Mouse (Mus musculus): Measurements from ENCODE around the gene Ccsap. TPM values are rescaled to one million over a fixed set of nuclear protein-coding genes. Genes with fewer than 3 reads are reported as not detected.
A peak's percentile ranks its signal among the peaks of the same experiment; 100 is the strongest.

Gene Ccsap
- total RNA-seq, 2 experiments from 2014 or later: 7.9 to 11.9 TPM

- ATAC-seq (replicated peaks; ENCODE audit: low FRiP score, poor library complexity, severe bottlenecking): no peak
These were observed 15.7 kb downstream of the Ccsap start for GRCm38 (mm10) chr8:123844341-123844740.

DNA sequence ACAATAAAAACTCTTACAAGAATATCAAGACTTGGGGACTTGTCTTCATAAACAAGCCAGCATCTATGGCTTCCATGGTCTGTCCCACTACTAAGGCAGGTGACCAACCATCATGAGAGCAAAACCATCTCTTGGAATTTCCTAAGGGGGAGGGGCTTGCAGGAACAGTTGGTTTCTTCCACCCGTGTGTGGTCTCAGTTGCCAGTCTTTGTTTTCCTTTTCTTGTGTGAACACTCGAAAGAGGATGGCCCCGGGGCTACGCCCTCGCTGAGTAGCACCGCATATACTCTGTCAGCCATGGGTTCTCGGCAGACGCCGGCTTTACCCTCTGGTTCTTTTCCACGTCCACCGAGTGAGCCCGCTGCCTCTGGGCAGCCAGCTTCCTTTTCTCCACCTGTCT is 17.9 kb downstream of the Ccsap start:
- ATAC-seq (replicated peaks; ENCODE audit: low FRiP score, poor library complexity, severe bottlenecking): no peak

DNA sequence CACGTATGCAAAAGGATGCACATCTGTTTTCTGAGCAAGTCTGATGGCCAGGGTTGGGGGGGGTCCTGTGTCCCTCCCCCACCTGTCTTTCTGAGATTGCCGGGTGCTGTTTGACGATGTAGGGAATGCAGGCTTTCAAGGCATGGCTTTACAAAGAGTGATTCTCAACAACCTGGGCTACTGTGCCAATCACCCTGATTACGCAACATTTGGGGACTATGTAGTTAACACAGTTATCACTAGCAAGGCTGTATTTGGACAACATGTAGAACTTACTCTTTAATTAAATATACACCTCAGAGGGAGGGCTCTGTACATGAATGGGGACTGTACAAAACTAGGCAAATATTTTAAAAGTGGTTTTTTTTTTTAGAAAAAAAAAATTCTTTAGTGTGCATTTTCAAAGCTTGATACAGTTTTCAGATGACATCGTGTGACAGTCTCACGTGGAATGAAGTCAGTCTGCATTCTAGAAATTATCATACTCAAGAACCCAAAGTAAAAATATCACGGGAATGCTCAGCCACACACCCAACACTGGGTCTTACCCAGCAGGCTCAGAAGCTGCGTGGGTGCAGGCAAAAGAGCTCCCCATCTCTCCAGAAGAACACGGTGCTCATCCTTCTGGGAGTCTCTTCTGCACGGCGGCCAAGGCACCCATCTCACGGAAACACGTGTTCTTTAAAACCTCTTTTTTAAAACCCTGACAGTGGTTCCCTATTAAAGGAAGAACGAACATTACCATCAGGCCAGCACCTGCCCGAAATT is 19.2 kb downstream of the Ccsap start:
- no peak for ATAC-seq (replicated peaks; ENCODE audit: low FRiP score, poor library complexity, severe bottlenecking)

DNA sequence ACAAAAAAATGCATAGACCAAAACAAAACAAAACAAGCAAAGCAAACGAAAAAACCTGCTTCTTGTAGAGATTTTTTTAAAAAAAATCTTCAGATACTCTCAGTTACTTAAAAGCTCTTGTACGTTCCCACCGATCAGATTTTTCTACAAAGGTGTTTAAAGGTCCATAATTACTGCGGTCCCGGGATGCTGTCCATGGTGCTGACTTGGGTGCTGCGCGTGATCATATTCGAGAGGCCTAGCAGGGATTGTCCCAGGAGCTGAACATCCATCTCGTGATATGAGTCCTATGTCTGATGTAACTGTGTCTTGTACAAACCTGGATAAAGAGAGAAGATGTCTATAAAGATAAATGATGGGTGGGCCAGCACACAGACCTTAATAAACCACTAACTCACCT is 21.5 kb downstream of the Ccsap start:
- ATAC-seq (replicated peaks; ENCODE audit: low FRiP score, poor library complexity, severe bottlenecking): no peak

GRCm38 (mm10) chr8:123836354-123836753 is 23.7 kb downstream of the Ccsap start:
- ATAC-seq (replicated peaks; ENCODE audit: low FRiP score, poor library complexity, severe bottlenecking): no peak

GRCm38 (mm10) chr8:123835451-123835850 is 24.6 kb downstream of the Ccsap start:
- ATAC-seq (replicated peaks; ENCODE audit: low FRiP score, poor library complexity, severe bottlenecking): peak; percentile 81

DNA sequence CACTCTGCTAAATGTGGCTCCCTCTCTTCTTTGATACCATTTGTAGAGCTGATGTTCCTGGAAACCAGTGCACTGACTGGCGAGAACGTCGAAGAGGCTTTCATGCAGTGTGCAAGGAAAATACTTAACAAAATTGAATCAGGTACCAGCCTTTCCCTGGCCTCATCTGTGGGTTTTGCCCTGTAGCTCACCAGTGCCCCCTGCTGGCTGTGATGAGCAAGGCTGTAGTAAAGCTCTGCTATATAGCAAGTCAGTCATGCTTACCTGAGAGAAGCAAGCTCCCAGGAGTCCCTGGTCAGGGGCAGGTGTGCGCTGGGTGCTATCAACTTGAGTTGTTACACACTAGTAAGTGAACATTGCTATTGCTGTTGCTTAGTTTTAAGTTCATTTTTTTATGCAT is 27.3 kb downstream of the Ccsap start:
- ATAC-seq (replicated peaks; ENCODE audit: low FRiP score, poor library complexity, severe bottlenecking): 0 out of 2 replicates have a peak, but pooled peaks have one; percentile 50

- no peak for ATAC-seq (replicated peaks; ENCODE audit: low FRiP score, poor library complexity, severe bottlenecking)
These were observed 32.5 kb downstream of the Ccsap start for GRCm38 (mm10) chr8:123827523-123827922.

DNA sequence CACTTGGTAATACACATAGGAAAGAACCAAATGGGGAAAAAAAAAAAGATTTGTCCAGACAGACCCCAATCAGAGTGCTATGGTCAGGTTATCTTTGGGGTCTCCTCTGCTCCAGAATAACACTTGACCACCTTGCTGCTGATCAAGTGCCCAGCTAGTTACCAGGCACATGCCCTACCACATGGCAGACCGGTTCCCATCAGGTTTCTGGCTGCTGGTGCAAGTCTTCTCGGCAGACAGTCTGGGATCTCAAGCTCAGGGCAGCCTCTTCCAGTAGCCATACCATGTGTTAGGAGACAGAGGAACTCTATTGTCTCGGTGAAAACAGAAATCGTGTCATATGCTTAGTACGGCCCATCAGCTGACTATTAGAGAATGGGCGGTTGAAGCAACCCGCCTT is 33.3 kb downstream of the Ccsap start:
- no peak for ATAC-seq (replicated peaks; ENCODE audit: low FRiP score, poor library complexity, severe bottlenecking)

DNA sequence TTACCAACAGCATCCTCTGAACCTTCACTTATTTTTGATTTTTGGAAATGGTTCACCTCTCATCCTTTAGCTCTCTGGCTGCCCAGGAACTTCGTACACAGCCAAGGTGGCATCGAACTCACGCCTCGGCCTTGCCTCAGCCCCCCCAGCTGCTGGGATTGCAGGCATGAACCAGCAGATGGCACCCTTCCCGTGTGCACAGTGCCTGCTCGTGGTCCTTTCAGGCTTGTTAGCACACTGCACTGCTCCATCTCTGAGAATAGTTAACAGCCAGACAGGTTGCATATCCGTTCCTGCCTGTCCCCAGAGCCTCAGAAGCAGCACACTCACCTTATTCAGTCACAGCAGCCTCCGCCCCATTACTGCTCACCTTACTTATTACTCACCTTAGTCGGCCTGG is 34.0 kb downstream of the Ccsap start:
- no peak for ATAC-seq (replicated peaks; ENCODE audit: low FRiP score, poor library complexity, severe bottlenecking)

DNA sequence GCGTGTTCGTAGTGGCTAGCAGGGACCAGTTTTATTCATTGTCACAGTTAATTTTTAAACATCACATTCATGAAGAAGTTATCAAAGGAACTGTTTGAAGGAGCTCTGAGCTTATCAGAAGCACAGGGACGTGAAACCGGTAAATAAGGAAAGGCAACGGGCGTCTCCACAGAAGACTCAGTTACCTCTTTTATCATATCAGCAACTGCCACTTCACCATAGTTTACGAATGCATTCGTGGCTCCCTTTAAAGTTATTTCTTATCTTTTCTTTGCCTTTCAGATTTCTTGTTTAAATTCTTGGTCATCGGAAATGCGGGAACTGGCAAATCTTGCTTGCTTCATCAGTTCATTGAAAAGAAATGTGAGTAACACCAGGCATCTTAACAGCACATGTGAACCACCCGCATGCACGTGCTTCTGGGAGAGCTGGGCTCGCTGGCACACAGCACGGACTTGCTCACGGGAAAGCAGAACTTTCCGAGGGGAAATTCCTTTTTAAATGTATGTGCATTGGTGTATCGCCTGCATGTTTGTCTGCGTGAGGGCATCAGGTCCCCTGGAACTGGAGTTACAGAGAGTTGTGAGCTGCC is 36.4 kb downstream of the Ccsap start:
- ATAC-seq (replicated peaks; ENCODE audit: low FRiP score, poor library complexity, severe bottlenecking): no peak

- ATAC-seq (replicated peaks; ENCODE audit: low FRiP score, poor library complexity, severe bottlenecking): 0 out of 2 replicates have a peak, but pooled peaks have one; percentile 54
These were observed 36.9 kb downstream of the Ccsap start for GRCm38 (mm10) chr8:123823111-123823510.

DNA sequence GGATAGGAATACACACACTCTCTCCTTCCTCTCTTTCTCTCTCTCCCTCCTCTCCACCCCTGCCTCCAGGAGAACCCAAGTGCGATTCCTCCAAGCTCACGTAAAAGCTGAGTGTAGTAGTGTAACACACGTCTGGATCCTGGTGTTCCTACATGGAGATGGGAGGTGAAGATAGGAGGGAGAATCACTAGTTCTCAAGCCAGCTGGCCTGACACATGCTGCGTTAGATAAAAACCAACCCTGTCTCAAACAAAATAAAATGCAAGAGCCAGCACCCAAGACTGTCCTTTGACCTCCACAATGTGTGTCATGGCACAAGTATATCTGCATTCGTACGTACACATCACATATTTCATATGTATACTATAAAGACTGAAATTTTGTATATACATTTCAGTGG is 39.2 kb downstream of the Ccsap start:
- 0 out of 2 replicates have a peak, but pooled peaks have one; percentile 33 for ATAC-seq (replicated peaks; ENCODE audit: low FRiP score, poor library complexity, severe bottlenecking)

- ATAC-seq (replicated peaks; ENCODE audit: low FRiP score, poor library complexity, severe bottlenecking): no peak
These were observed 40.1 kb downstream of the Ccsap start for GRCm38 (mm10) chr8:123819683-123820610.

DNA sequence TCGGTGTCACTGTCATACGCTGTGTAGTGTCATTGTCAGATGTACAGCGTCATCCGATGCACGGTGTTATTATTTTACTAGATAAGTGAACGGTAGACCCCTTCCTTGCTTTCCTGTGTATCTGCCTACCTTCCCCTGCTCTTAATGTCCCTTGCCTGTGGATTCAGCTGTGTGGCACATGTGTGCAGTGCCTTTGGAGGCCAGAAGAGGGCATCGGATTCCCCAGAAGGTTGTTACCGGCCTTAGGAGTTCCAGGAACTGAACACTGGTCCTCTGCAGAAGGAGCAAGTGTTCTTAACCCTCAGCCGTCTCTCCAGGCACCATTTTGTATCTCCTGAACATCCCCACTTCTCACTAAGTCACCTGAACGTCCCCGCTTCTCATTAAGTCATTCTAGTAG is 42.3 kb downstream of the Ccsap start:
- ATAC-seq (replicated peaks; ENCODE audit: low FRiP score, poor library complexity, severe bottlenecking): no peak

- ATAC-seq (replicated peaks; ENCODE audit: low FRiP score, poor library complexity, severe bottlenecking): no peak
These were observed 43.1 kb downstream of the Ccsap start for GRCm38 (mm10) chr8:123816939-123817338.

DNA sequence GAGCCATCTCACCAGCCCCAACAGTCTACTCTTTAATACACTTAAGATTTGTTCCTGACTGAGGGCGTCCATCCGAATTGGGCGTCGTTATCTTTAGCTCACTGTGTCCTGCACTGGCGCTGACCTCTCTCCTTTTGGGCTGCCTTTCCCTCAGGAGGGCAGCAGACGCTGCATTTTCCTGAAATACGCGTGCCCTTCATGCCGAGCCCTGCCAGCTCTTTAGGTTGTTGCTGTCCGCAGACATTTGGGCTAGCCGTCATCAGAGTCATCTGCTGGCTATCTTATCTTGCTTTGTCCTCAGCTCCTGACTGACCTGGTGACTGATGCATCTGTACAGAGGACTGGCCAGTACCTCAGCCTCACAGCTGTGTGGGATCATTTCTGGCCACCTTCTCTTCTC is 44.7 kb downstream of the Ccsap start:
- no peak for ATAC-seq (replicated peaks; ENCODE audit: low FRiP score, poor library complexity, severe bottlenecking)

DNA sequence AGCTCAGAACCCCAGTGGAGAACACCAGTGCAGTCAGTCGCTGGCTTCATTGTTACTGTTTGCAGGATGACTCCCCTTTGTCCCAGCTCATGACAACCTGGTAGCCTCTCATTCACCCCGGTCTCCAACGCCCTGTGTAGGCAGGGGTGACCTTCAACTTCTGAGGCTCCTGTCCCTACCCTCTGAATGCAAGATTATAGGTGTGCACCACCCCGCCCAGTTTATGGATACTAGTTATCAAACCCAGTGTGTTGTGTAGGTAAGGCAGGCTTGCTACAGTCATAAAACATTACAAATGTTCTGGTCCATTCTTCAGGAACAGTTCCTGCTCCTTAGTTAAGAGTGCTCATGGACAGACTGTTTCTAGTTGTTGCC is 46.1 kb downstream of the Ccsap start:
- ATAC-seq (replicated peaks; ENCODE audit: low FRiP score, poor library complexity, severe bottlenecking): no peak

DNA sequence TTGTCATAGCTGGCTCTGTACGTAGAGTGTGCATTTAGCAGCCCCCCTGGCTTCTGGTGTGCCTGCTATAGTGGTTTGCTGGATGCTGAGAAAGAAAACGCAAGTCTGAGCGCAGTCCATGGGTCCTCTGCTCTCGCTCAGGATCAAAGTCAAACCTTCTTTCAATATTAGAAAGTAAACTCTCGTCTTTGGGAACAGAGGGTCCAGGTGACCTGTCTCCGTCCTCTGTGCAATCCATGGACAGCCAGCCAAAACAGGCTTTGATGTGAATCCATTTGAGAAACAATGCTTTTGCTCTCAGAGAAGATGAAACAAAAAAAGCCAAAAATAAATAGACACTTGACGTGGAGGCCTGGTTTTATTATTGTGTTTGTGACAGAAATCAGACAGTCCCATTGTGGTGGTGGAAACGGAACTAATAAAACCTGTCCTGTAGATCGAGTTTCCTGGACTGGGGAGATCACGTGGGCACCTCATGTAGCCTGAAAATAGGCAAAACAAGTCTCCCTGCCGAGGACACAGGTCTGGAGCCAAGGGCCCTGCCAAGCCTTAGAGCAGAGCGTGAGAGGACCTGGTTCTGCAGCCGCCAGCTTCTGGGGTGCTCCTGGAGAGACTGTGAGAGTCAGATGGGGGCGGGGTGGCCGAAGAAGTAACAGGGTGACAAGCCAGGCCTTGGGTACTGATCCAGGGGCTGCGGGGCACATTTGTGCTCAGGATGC is 46.7 kb downstream of the Ccsap start:
- no peak for ATAC-seq (replicated peaks; ENCODE audit: low FRiP score, poor library complexity, severe bottlenecking)

GRCm38 (mm10) chr8:123812227-123812626 is 47.8 kb downstream of the Ccsap start:
- ATAC-seq (replicated peaks; ENCODE audit: low FRiP score, poor library complexity, severe bottlenecking): no peak

Measured in erythroblast, adult 5-6 weeks (primary cell).